Mouse (Mus musculus) embryo, embryonic 9.5 days (tissue): ENCODE measurements around the gene Fbrsl1.

ENCODE experiments used
- DNase-seq: peaks from one replicate; pipeline ENCODE4 v3.0.0-alpha.2; 2017; ENCODE audit errors: extremely low spot score

The Fbrsl1 gene

GRCm38 (mm10) chr5:110448436-110449134 is at the start of gene Fbrsl1:
Gene Fbrsl1 (minus strand): TSS chr5:110448503.
- peak; percentile 99 for DNase-seq

- DNase-seq, result peak; percentile 25
Measured at GRCm38 (mm10) chr5:110498071-110498470, 49.8 kb upstream of the Fbrsl1 start.

- DNase-seq, result no peak
Measured at GRCm38 (mm10) chr5:110497556-110497955, 49.3 kb upstream of the Fbrsl1 start.

- DNase-seq, result no peak
Measured at GRCm38 (mm10) chr5:110495051-110495450, 46.7 kb upstream of the Fbrsl1 start.

- DNase-seq, result no peak
Measured at GRCm38 (mm10) chr5:110494396-110494795, 46.1 kb upstream of the Fbrsl1 start.

GRCm38 (mm10) chr5:110493785-110494184 is 45.5 kb upstream of the Fbrsl1 start:
- DNase-seq, result peak; percentile 81

GRCm38 (mm10) chr5:110489639-110490038 is 41.3 kb upstream of the Fbrsl1 start:
- DNase-seq, result no peak

- no peak for DNase-seq
Measured at GRCm38 (mm10) chr5:110487943-110488342, 39.6 kb upstream of the Fbrsl1 start.

- peak; percentile 37 for DNase-seq
Measured at GRCm38 (mm10) chr5:110486674-110487334, 38.5 kb upstream of the Fbrsl1 start.

GRCm38 (mm10) chr5:110484711-110485110 is 36.4 kb upstream of the Fbrsl1 start:
- DNase-seq, result no peak

GRCm38 (mm10) chr5:110479228-110479627 is 30.9 kb upstream of the Fbrsl1 start:
- no peak for DNase-seq

GRCm38 (mm10) chr5:110474156-110474555 is 25.9 kb upstream of the Fbrsl1 start:
- DNase-seq, result no peak

- DNase-seq, result peak; percentile 35
Measured at GRCm38 (mm10) chr5:110472834-110473233, 24.5 kb upstream of the Fbrsl1 start.

- DNase-seq, result no peak
Measured at GRCm38 (mm10) chr5:110471981-110472476, 23.7 kb upstream of the Fbrsl1 start.

- DNase-seq, result no peak
Measured at GRCm38 (mm10) chr5:110471285-110471684, 23.0 kb upstream of the Fbrsl1 start.

- no peak for DNase-seq
Measured at GRCm38 (mm10) chr5:110469227-110469925, 21.1 kb upstream of the Fbrsl1 start.

GRCm38 (mm10) chr5:110468296-110468695 is 20.0 kb upstream of the Fbrsl1 start:
- DNase-seq, result no peak

- DNase-seq, result no peak
Measured at GRCm38 (mm10) chr5:110467725-110468124, 19.4 kb upstream of the Fbrsl1 start.

GRCm38 (mm10) chr5:110466531-110467424 is 18.5 kb upstream of the Fbrsl1 start:
- no peak for DNase-seq

GRCm38 (mm10) chr5:110462646-110463045 is 14.3 kb upstream of the Fbrsl1 start:
- DNase-seq, result no peak

GRCm38 (mm10) chr5:110458936-110459335 is 10.6 kb upstream of the Fbrsl1 start:
- no peak for DNase-seq
